Mouse (Mus musculus) thymus, postnatal 25 days (tissue): Measurements from ENCODE around the gene Bcr.

Experiments
- DNase-seq: peaks from one replicate; pipeline ENCODE4 v3.0.0; 2022

Bcr gene

GRCm38 (mm10) chr10:75135518-75136162, 75.2 kb downstream of the Bcr start:
- no peak for DNase-seq

- DNase-seq, result peak; percentile 84
Measured at GRCm38 (mm10) chr10:75137148-75137547, 76.8 kb downstream of the Bcr start.

GRCm38 (mm10) chr10:75145221-75145620, 84.8 kb downstream of the Bcr start:
- no peak for DNase-seq

- peak; percentile 80 for DNase-seq
Measured at GRCm38 (mm10) chr10:75146001-75146400, 85.6 kb downstream of the Bcr start.

GRCm38 (mm10) chr10:75146619-75147018, 86.2 kb downstream of the Bcr start:
- DNase-seq, result no peak

- DNase-seq, result no peak
Measured at GRCm38 (mm10) chr10:75148295-75148694, 87.9 kb downstream of the Bcr start.

- DNase-seq, result no peak
Measured at GRCm38 (mm10) chr10:75150361-75150760, 90.0 kb downstream of the Bcr start.

- peak; percentile 74 for DNase-seq
Measured at GRCm38 (mm10) chr10:75151311-75151710, 90.9 kb downstream of the Bcr start.

GRCm38 (mm10) chr10:75156835-75157234, 96.4 kb downstream of the Bcr start:
- DNase-seq, result no peak

- no peak for DNase-seq
Measured at GRCm38 (mm10) chr10:75157713-75158112, 97.3 kb downstream of the Bcr start.

- DNase-seq, result no peak
Measured at GRCm38 (mm10) chr10:75158356-75158755, 98.0 kb downstream of the Bcr start.

GRCm38 (mm10) chr10:75160171-75160900, 99.9 kb downstream of the Bcr start:
- DNase-seq, result no peak

- no peak for DNase-seq
Measured at GRCm38 (mm10) chr10:75165825-75166481, 105.6 kb downstream of the Bcr start.

- DNase-seq, result no peak
Measured at GRCm38 (mm10) chr10:75166601-75167000, 106.2 kb downstream of the Bcr start.

- no peak for DNase-seq
Measured at GRCm38 (mm10) chr10:75170207-75170850, 109.9 kb downstream of the Bcr start.

GRCm38 (mm10) chr10:75173056-75173455, 112.7 kb downstream of the Bcr start:
- DNase-seq, result no peak

- DNase-seq, result no peak
Measured at GRCm38 (mm10) chr10:75173712-75174111, 113.3 kb downstream of the Bcr start.

- DNase-seq, result no peak
Measured at GRCm38 (mm10) chr10:75176494-75176893, 116.1 kb downstream of the Bcr start.

- no peak for DNase-seq
Measured at GRCm38 (mm10) chr10:75178911-75179310, 118.5 kb downstream of the Bcr start.

GRCm38 (mm10) chr10:75182151-75182774, 121.9 kb downstream of the Bcr start:
- peak; percentile 77 for DNase-seq

GRCm38 (mm10) chr10:75184826-75185225, 124.4 kb downstream of the Bcr start:
- DNase-seq, result no peak

- DNase-seq, result no peak
Measured at GRCm38 (mm10) chr10:75186551-75186950, 126.2 kb downstream of the Bcr start.
